ENCODE assay signal across 8 mouse cellular contexts in the genomic region with DNA sequence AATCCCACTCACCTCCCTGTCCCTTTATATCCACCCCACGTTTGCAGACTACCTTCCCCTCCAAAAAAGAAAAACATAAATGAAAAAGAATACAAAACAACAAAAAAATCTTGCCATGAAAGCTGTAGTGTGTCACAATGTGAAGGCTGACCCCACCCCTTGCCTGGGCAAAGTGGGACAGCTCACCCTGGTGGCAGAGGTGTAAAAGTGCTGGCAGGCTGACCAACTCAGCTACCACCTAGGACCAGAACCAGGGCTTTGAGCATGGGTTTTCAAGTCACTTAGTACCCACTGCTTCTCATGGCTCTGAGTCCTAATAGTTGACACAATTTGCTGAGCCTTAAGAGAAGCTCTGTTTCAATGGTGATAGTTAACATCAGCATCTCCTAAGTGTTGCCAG.
DNase-seq lines count a peak whose midpoint lies in the region; ATAC-seq and TF ChIP-seq lines count a peak whose summit lies in the region.
"Had no signal": no experiment of that assay in that cellular context is flagged by ENCODE, and none has a peak within 500 bp of the region (broad histone marks: within the 10 kb centered on the region; RNA-seq: fewer than 3 reads in every experiment).

No protein-coding gene starts in this region.

- no peaks in the 10 kb centered on the region for H3K9me3 ChIP-seq in kidney, embryonic 16.5 days (ENCODE audit: low read length)
- H3K9me3 ChIP-seq in E14TG2a.4 (ENCODE audit: low read length), result no peaks in the 10 kb centered on the region
- H3K9me3 ChIP-seq: hindbrain, embryonic 15.5 days had no signal

- no peak for TF ChIP-seq POLR2A in kidney, adult 2 months (IDR thresholded peaks at IDR 0.05; ENCODE audit: low read depth, low read length)

- H3K4me2 ChIP-seq in kidney, embryonic 16.5 days (replicated peaks; ENCODE audit: low read depth, low read length), result no peak overlapping the region
- H3K4me2 ChIP-seq: hindbrain, embryonic 15.5 days had no signal

- no peaks in the 10 kb centered on the region for H3K4me1 ChIP-seq in kidney, adult 2 months (ENCODE audit: control insufficient read depth, insufficient read depth, low read length)
- no peaks in the 10 kb centered on the region for H3K4me1 ChIP-seq in kidney, embryonic 16.5 days (ENCODE audit: insufficient read depth, low read length)
- H3K4me1 ChIP-seq in E14TG2a.4 (replicated peaks; ENCODE audit: low read depth, low read length), result no peaks in the 10 kb centered on the region
- H3K4me1 ChIP-seq: hindbrain, embryonic 15.5 days had no signal

- H3K9ac ChIP-seq in kidney, embryonic 16.5 days (replicated peaks; ENCODE audit: low read length), result no peak overlapping the region
- H3K9ac ChIP-seq: hindbrain, embryonic 15.5 days had no signal

- 38% methylated on average over 1 of the region's 1 CpGs for WGBS in kidney, adult 2 months
- 41% methylated on average over 1 of the region's 1 CpGs for WGBS in kidney, embryonic 16.5 days

- H3K36me3 ChIP-seq in kidney, adult 2 months (ENCODE audit: control insufficient read depth, insufficient read depth, low read length), result no peaks in the 10 kb centered on the region
- no peaks in the 10 kb centered on the region for H3K36me3 ChIP-seq in kidney, embryonic 16.5 days (ENCODE audit: insufficient read depth, low read length)
- no peaks in the 10 kb centered on the region for H3K36me3 ChIP-seq in E14TG2a.4 (ENCODE audit: insufficient read depth, low read length)
- H3K36me3 ChIP-seq: hindbrain, embryonic 15.5 days had no signal

- DNase-seq in kidney, adult 2 months, result peak; percentile 14
- peak; percentile 1 for DNase-seq in 3T3-L1 (ENCODE audit: low read depth, low spot score)
- peak; percentile 14 to 31 for DNase-seq in heart, postnatal 10 days
- no peak for DNase-seq in layer of hippocampus, postnatal 14 days (ENCODE audit: low spot score in 2 of 2)

- H3K4me3 ChIP-seq in kidney, adult 2 months (ENCODE audit: insufficient read depth, low read depth, low read length), result no peak overlapping the region
- no peak overlapping the region for H3K4me3 ChIP-seq in kidney, embryonic 16.5 days (ENCODE audit: low read length)
- H3K4me3 ChIP-seq in E14TG2a.4 (replicated peaks; ENCODE audit: low read length), result no peak overlapping the region
- H3K4me3 ChIP-seq: hindbrain, embryonic 15.5 days had no signal

- H3K27ac ChIP-seq in kidney, adult 2 months (ENCODE audit: insufficient read depth, low read depth, low read length), result no peak overlapping the region
- no peak overlapping the region for H3K27ac ChIP-seq in kidney, embryonic 16.5 days (ENCODE audit: low read length)
- H3K27ac ChIP-seq: hindbrain, embryonic 15.5 days had no signal

- ATAC-seq in kidney, embryonic 16.5 days (ENCODE audit: low FRiP score, low TSS enrichment), result no peak
- no peak for ATAC-seq in megakaryocyte-erythroid progenitor cell, adult 5-6 weeks (replicated peaks; ENCODE audit: low FRiP score, low TSS enrichment, poor library complexity, severe bottlenecking)

- TF ChIP-seq CTCF in kidney, adult 2 months (conservative IDR thresholded peaks at IDR 0.05; ENCODE audit: insufficient read depth, insufficient read length, low read depth, low read length), result peak; percentile 62
- TF ChIP-seq CTCF in E14TG2a.4 (conservative IDR thresholded peaks at IDR 0.05; ENCODE audit: low read length), result peak; percentile 64

- intact Hi-C loops in heart, postnatal 10 days (cut with DNase I), result loop anchor here (10.0 kb wide), 2 partner anchors 370 to 440 kb away; no protein-coding TSS in a partner anchor

- no peaks in the 10 kb centered on the region for H3K27me3 ChIP-seq in kidney, adult 2 months (replicated peaks; ENCODE audit: control insufficient read depth, insufficient read depth, low read length)
- H3K27me3 ChIP-seq in kidney, embryonic 16.5 days (ENCODE audit: insufficient read depth, low read length), result no peaks in the 10 kb centered on the region
- no peaks in the 10 kb centered on the region for H3K27me3 ChIP-seq in E14TG2a.4 (ENCODE audit: insufficient read depth, low read length)
- H3K27me3 ChIP-seq: hindbrain, embryonic 15.5 days had no signal

Comparison
In these comparisons a context has a peak if more than half of its experiments do, and no peak if none do; other contexts are left out.
1. DNase-seq: peak in kidney, adult 2 months (single experiment), 3T3-L1 (single experiment) and heart, postnatal 10 days (2 of 2); none in layer of hippocampus, postnatal 14 days (0 of 2).